Mouse (Mus musculus) lung, embryonic 16.5 days (tissue): Measurements from ENCODE around the gene Sh3bgr. TPM values are rescaled to one million over a fixed set of nuclear protein-coding genes. Genes with fewer than 3 reads are reported as not detected.

Experiments used
- ATAC-seq: fragments of 200-750 bp; cut with Nextera tagmentation; 2 replicates; pipeline ENCODE4 v1.8.0; 2017; ENCODE audit warnings: low read depth, mild to moderate bottlenecking, moderate library complexity
- H3K27ac ChIP-seq: fragments of 300-500 bp; sonication (generic); 2 replicates; pipeline ENCODE4 v1.5.1; 2014; ENCODE audit warnings: mild to moderate bottlenecking, control low read depth, low read length
- H3K27me3 ChIP-seq: fragments of 300-500 bp; sonication (generic); 2 replicates; pipeline ENCODE4 v1.6.1; 2014; ENCODE audit warnings: low read depth, low read length, mixed read lengths; ENCODE audit not compliant: control insufficient read depth, insufficient read depth
- H3K36me3 ChIP-seq: fragments of 300-500 bp; sonication (generic); 2 replicates; pipeline ENCODE4 v1.6.1; 2014; ENCODE audit warnings: low read length; ENCODE audit not compliant: control insufficient read depth, insufficient read depth
- H3K4me1 ChIP-seq: fragments of 300-500 bp; sonication (generic); replicated peaks from 2 replicates; pipeline ENCODE4 v1.6.1; 2014; ENCODE audit warnings: low read length, mixed read lengths; ENCODE audit not compliant: control insufficient read depth, insufficient read depth
- H3K4me2 ChIP-seq: fragments of 300-500 bp; sonication (generic); 2 replicates; pipeline ENCODE4 v1.6.1; 2014; ENCODE audit warnings: low read depth, low read length, control low read depth
- H3K4me3 ChIP-seq: fragments of 300-500 bp; sonication (generic); 2 replicates; pipeline ENCODE4 v1.5.1; 2014; ENCODE audit warnings: mild to moderate bottlenecking, low read length, control low read depth
- H3K9ac ChIP-seq: fragments of 300-500 bp; sonication (generic); 2 replicates; pipeline ENCODE4 v1.6.1; 2014; ENCODE audit warnings: low read length, control low read depth
- H3K9me3 ChIP-seq: fragments of 300-500 bp; sonication (generic); 2 replicates; pipeline ENCODE4 v1.6.1; 2016; ENCODE audit warnings: low read length; ENCODE audit not compliant: control insufficient read depth
- WGBS: fragments of 180-500 bp; shearing (Covaris S2); extraction: QIAGEN DNeasy Blood & Tissue Kit; methylation state at CpG from one replicate; pipeline ENCODE4 v1.1.7; 2014; 5-methylcytosine and 5-hydroxymethylcytosine counted together
- polyA plus RNA-seq: library from polyadenylated mRNA; unstranded; fragments of >200 nt; fragmentation: Nextera tagmentation; extraction: Ambion mirVana; gene quantifications from 2 replicates; pipeline ENCODE4 v1.2.1, GENCODE M21; 2015

The Sh3bgr gene
- polyA plus RNA-seq, 1 experiment from 2014 or later = 20.7 TPM

- 78% methylated on average over 8 of the region's 8 CpGs for WGBS
- no peak overlapping the region for H3K9ac ChIP-seq
- no peak overlapping the region for H3K4me3 ChIP-seq
Measured at GRCm38 (mm10) chr16:96258429-96258828, 58.2 kb downstream of the Sh3bgr start.

DNA sequence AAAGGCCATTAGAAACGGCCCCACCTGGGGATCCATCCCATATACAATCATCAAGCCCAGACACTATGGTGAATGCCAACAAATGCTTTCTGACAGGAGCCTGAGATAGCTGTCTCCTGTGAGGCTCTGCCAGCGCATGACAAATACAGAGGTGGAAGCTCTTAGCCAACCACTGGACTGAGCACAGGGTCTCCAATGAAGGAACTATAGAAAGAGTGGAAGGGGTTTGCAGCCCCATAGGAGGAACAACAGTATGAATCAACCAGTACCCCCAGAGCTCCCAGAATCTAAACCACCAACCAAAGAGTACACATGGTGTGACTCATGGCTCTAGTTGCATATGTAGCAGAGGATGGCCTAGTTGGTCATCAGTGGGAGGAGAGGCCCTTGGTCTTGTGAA is 71.5 kb downstream of the Sh3bgr start:
- no peaks in the 10 kb centered on the region for H3K9me3 ChIP-seq
- 82% methylated on average over 2 of the region's 2 CpGs for WGBS
- H3K36me3 ChIP-seq = no peaks in the 10 kb centered on the region
- no peak overlapping the region for H3K27ac ChIP-seq
- no peak overlapping the region for H3K4me3 ChIP-seq
- no peaks in the 10 kb centered on the region for H3K27me3 ChIP-seq
- H3K9ac ChIP-seq = no peak overlapping the region
- no peak for ATAC-seq
- H3K4me1 ChIP-seq = no peaks in the 10 kb centered on the region
- no peak overlapping the region for H3K4me2 ChIP-seq

More at GRCm38 (mm10) chr16:96258429-96258828, 58.2 kb downstream of the Sh3bgr start:
- Histone ChIP-seq H3K27ac (no peak overlapping the region), H3K9me3 (no peaks in the 10 kb centered on the region; the same call in 1 of the 2 replicates), H3K27me3 (no peaks in the 10 kb centered on the region), H3K4me1 (no peaks in the 10 kb centered on the region), H3K36me3 (no peaks in the 10 kb centered on the region), H3K4me2 (no peak overlapping the region)
- no peak for ATAC-seq

GRCm38 (mm10) chr16:96272929-96273619 is 72.8 kb downstream of the Sh3bgr start:
- no peak for ATAC-seq
- no peak overlapping the region for H3K4me3 ChIP-seq
- no peaks in the 10 kb centered on the region for H3K27me3 ChIP-seq
- WGBS = 46% methylated on average over 14 of the region's 14 CpGs
- no peaks in the 10 kb centered on the region for H3K4me1 ChIP-seq
- H3K9ac ChIP-seq = no peak overlapping the region
- no peak overlapping the region for H3K27ac ChIP-seq
- no peaks in the 10 kb centered on the region for H3K9me3 ChIP-seq
- H3K4me2 ChIP-seq = no peak overlapping the region
- H3K36me3 ChIP-seq = no peaks in the 10 kb centered on the region

- peaks cover 2% of the 10 kb centered on the region; the same call in 1 of the 2 replicates for H3K4me1 ChIP-seq
- ATAC-seq = no peak
- no peak overlapping the region for H3K9ac ChIP-seq
- H3K4me3 ChIP-seq = no peak overlapping the region
- 55% methylated on average over 3 of the region's 3 CpGs for WGBS
- H3K36me3 ChIP-seq = no peaks in the 10 kb centered on the region
- H3K9me3 ChIP-seq = no peaks in the 10 kb centered on the region
- H3K27me3 ChIP-seq = peaks cover 20% of the 10 kb centered on the region
- no peak overlapping the region for H3K27ac ChIP-seq
- H3K4me2 ChIP-seq = no peak overlapping the region
Measured at GRCm38 (mm10) chr16:96276596-96276995, 76.3 kb downstream of the Sh3bgr start.

Other genes with a start within 250 kb of the Sh3bgr start
- gene Psmg1, start 209.5 kb upstream of the Sh3bgr start, polyA plus RNA-seq = 64.7 and 67.7 TPM in 2 replicates
- 69.7 and 70.3 TPM in 2 replicates for gene Brwd1, start 117.9 kb upstream of the Sh3bgr start, polyA plus RNA-seq
- 506 and 671 TPM in 2 replicates for gene Hmgn1, start 72.7 kb upstream of the Sh3bgr start, polyA plus RNA-seq
- gene Wrb, start 55.0 kb upstream of the Sh3bgr start, polyA plus RNA-seq = 42.0 and 42.2 TPM in 2 replicates
- 0.93 and 0.96 TPM in 2 replicates for gene Lca5l, start 8.2 kb upstream of the Sh3bgr start, polyA plus RNA-seq
- 2.5 TPM in 2 replicates for gene B3galt5, start 35.4 kb downstream of the Sh3bgr start, polyA plus RNA-seq
- gene Itgb2l, start 243.2 kb downstream of the Sh3bgr start, polyA plus RNA-seq = 0.38 and 0.46 TPM in 2 replicates